In genomic region chr5:90223534-90224381, GRCm38 (mm10) we compare ENCODE assay signal across 8 mouse cellular contexts. TPM values are rescaled to one million over a fixed set of nuclear protein-coding genes. Genes with fewer than 3 reads are reported as not detected.
DNase-seq lines count a peak whose midpoint lies in the region; ATAC-seq lines count a peak whose summit lies in the region.

Cox18 (minus strand) TSS chr5:90224001.

- WGBS in intestine, embryonic 14.5 days, result under 1% methylated on average over 62 of the region's 62 CpGs

- H3K27me3 ChIP-seq in intestine, embryonic 14.5 days (replicated peaks; ENCODE audit: control insufficient read depth, insufficient read depth, low read length), result no peaks in the 10 kb centered on the region

- peak; percentile 98 for ATAC-seq in intestine, embryonic 14.5 days (replicated peaks; ENCODE audit: low FRiP score, low TSS enrichment, low read depth)

- no peaks in the 10 kb centered on the region for H3K9me3 ChIP-seq in intestine, embryonic 14.5 days (ENCODE audit: control insufficient read depth, low read length)

- DNase-seq in adrenal gland, adult 18-20 months (ENCODE audit: low spot score in 2 of 2), result peak; percentile 97 to 98
- DNase-seq in embryo, embryonic 11 days, result peak; percentile 99
- peak; percentile 99 for DNase-seq in gastrocnemius, postnatal 25 days
- peak; percentile 98 for DNase-seq in intestine, embryonic 14.5 days (ENCODE audit: low spot score)
- DNase-seq in left cerebral cortex, postnatal 14 days (ENCODE audit: low spot score in 2 of 2), result peak; percentile 98 to 99
- DNase-seq in mesoderm, embryonic 11.5 days (ENCODE audit: low read depth, low spot score), result peak; percentile 100
- DNase-seq in right cerebral cortex, postnatal 36 days (ENCODE audit: low spot score in 2 of 2), result peak; percentile 97 to 98
- peak; percentile 99 for DNase-seq in yolk sac, embryonic 10.5 days (ENCODE audit: low spot score)

- peak within 1 kb of the TSS; percentile 78 for H3K9ac ChIP-seq in intestine, embryonic 14.5 days (ENCODE audit: low read length)

- intact Hi-C loops in left cerebral cortex, postnatal 14 days (cut with DNase I), result loop anchor here (2.0 to 10.0 kb wide), 2 partner anchors 143 to 371 kb away; partner anchors contain the start of genes Ankrd17 and Gm9958

- peak within 1 kb of the TSS; percentile 89 for H3K27ac ChIP-seq in intestine, embryonic 14.5 days (ENCODE audit: low read depth)

- peaks cover 52% of the 10 kb centered on the region for H3K36me3 ChIP-seq in intestine, embryonic 14.5 days (ENCODE audit: control insufficient read depth, insufficient read depth, low read length)

- H3K4me3 ChIP-seq in intestine, embryonic 14.5 days (ENCODE audit: low read depth, low read length), result peak within 1 kb of the TSS; percentile 95

- peak within 1 kb of the TSS; percentile 80 for H3K4me2 ChIP-seq in intestine, embryonic 14.5 days (ENCODE audit: low read length)

- peaks cover 6% of the 10 kb centered on the region for H3K4me1 ChIP-seq in intestine, embryonic 14.5 days (replicated peaks; ENCODE audit: control insufficient read depth, insufficient read depth, low read length)

RNA-seq across cellular contexts. Expression of gene Cox18, which starts in this region (rescaled TPM):
- total RNA-seq in adrenal gland, adult 18-20 months (2021), result 10 to 100 TPM; 26.1 to 48.9 TPM
- 1 to 10 TPM; 5.6 to 8.6 TPM for total RNA-seq in gastrocnemius, postnatal 25 days (2021)
- 33.8 and 37.8 TPM in 2 replicates for polyA plus RNA-seq in intestine, embryonic 14.5 days (2014; fragmentation: Nextera tagmentation; extraction: Ambion mirVana)
- total RNA-seq in left cerebral cortex, postnatal 14 days (2021), result 10 to 100 TPM; 25.0 to 28.5 TPM

Comparison
In these comparisons a context has a peak if more than half of its experiments do, and no peak if none do; other contexts are left out.
1. Peak in every context shown above with its lines: DNase-seq, ATAC-seq, H3K4me3 ChIP-seq and H3K27ac ChIP-seq.